Mouse (Mus musculus): ENCODE measurements at regions not wholly inside any gene's neighbourhood (a gene's known extent, or its start where the extent isn't known, plus 50 kb on each side); places are given as distances from the start of the nearest gene placed in this dataset.

DNA sequence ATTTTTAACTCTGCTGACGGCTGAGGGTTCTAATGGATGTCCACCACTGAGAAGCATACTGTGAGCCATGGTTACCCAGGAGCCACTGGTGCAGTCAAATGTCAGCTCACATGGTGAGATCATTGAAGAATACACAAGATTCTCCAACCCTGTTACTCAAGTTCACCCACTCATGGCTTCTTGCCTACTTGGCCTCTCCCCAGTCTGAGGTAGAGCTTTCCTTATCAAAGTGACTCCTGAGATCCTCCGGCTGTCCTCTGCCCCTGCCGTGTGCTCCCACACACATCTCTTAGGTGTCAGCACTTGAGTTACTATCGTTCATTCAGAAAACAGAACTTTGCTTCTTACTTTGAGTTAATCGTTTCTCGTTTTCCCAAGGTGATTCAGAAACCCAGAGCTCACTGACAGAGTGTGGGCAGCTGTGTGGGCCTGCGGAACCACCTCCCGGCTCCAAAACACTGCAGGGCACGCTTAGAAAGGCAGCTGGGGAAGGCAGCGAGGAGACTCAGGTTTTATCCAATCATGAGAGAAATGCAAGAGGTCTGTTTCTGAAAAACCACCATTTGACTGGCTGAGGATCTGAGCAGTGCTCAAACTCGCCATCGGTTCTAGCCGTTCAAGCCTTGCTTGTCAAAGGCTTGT is 177.8 kb downstream of the Cand1 start:
- TF ChIP-seq EP300 (IDR thresholded peaks at IDR 0.05; ENCODE audit: low read depth): no peak
- TF ChIP-seq CTCF (IDR thresholded peaks at IDR 0.05; ENCODE audit: low read depth): no peak
